In genomic region chr9:95404811-95405465, GRCm38 (mm10) we compare ENCODE assay signal across 7 mouse cellular contexts. TPM values are rescaled to one million over a fixed set of nuclear protein-coding genes. Genes with fewer than 3 reads are reported as not detected.
DNase-seq lines count a peak whose midpoint lies in the region; ATAC-seq and TF ChIP-seq lines count a peak whose summit lies in the region.

No protein-coding gene starts in this region.

- H3K4me1 ChIP-seq in neural tube, embryonic 11.5 days (ENCODE audit: control insufficient read depth, insufficient read depth, low read length) = peaks cover 6% of the 10 kb centered on the region; the same call in 1 of the 2 replicates
- peaks cover 2% of the 10 kb centered on the region; the same call in 1 of the 2 replicates for H3K4me1 ChIP-seq in cortical plate, adult 2 months (ENCODE audit: control insufficient read depth, insufficient read depth, low read length)
- peaks cover 31% of the 10 kb centered on the region for H3K4me1 ChIP-seq in hindbrain, embryonic 10.5 days (replicated peaks)
- H3K4me1 ChIP-seq in liver, embryonic 14.5 days (replicated peaks; ENCODE audit: control insufficient read depth in 2 of 2, insufficient read depth in 2 of 2, low read length in 1 of 2) = no peaks in the 10 kb centered on the region

- intact Hi-C loops in left cerebral cortex, postnatal 25 days (cut with DNase I) = loop anchor here (1.0 to 10.0 kb wide), 4 partner anchors 328 to 666 kb away; no protein-coding TSS in a partner anchor

- no peaks in the 10 kb centered on the region for H3K27me3 ChIP-seq in neural tube, embryonic 11.5 days (ENCODE audit: control insufficient read depth, insufficient read depth, low read length)
- H3K27me3 ChIP-seq in hindbrain, embryonic 10.5 days (ENCODE audit: insufficient read depth, poor library complexity, severe bottlenecking) = peaks cover 26% of the 10 kb centered on the region
- peaks cover 47% of the 10 kb centered on the region for H3K27me3 ChIP-seq in liver, embryonic 14.5 days (ENCODE audit: control insufficient read depth, insufficient read depth, low read length)

- H3K36me3 ChIP-seq in neural tube, embryonic 11.5 days (ENCODE audit: control insufficient read depth, insufficient read depth, low read length) = 0 out of 2 replicates have a peak, but pooled peaks cover 3% of the 10 kb centered on the region
- H3K36me3 ChIP-seq in hindbrain, embryonic 10.5 days = peaks cover 8% of the 10 kb centered on the region
- H3K36me3 ChIP-seq in liver, embryonic 14.5 days (replicated peaks; ENCODE audit: control insufficient read depth, insufficient read depth, low read depth) = no peaks in the 10 kb centered on the region

- ATAC-seq in neural tube, embryonic 11.5 days (ENCODE audit: insufficient read depth, low FRiP score, low TSS enrichment) = no peak
- ATAC-seq in liver, embryonic 14.5 days (ENCODE audit: insufficient read depth) = no peak

- no peak overlapping the region for H3K27ac ChIP-seq in neural tube, embryonic 11.5 days (ENCODE audit: low read depth, low read length)
- H3K27ac ChIP-seq in cortical plate, adult 2 months (ENCODE audit: insufficient read depth, low read length) = peak overlapping the region; percentile 4
- 0 out of 2 replicates have a peak overlapping the region, but pooled peaks have one; percentile 88 for H3K27ac ChIP-seq in hindbrain, embryonic 10.5 days
- no peak overlapping the region for H3K27ac ChIP-seq in liver, embryonic 14.5 days

- H3K4me3 ChIP-seq in neural tube, embryonic 11.5 days (ENCODE audit: low read depth, low read length) = peak overlapping the region; percentile 63
- H3K4me3 ChIP-seq in cortical plate, adult 2 months (ENCODE audit: insufficient read depth, low read length) = peak overlapping the region; percentile 92
- H3K4me3 ChIP-seq in hindbrain, embryonic 10.5 days = peak overlapping the region; percentile 78
- H3K4me3 ChIP-seq in liver, embryonic 14.5 days (ENCODE audit: insufficient read depth in 1 of 2, low read depth in 2 of 2, low read length in 2 of 2) = no peak overlapping the region

- no peak for TF ChIP-seq EP300 in liver, embryonic 14.5 days (IDR thresholded peaks at IDR 0.05; ENCODE audit: low read depth)

- no peak for TF ChIP-seq POLR2A in cortical plate, adult 2 months (IDR thresholded peaks at IDR 0.05; ENCODE audit: extremely low read depth, insufficient read depth, low read length)

- H3K4me2 ChIP-seq in neural tube, embryonic 11.5 days (ENCODE audit: low read depth) = peak overlapping the region; percentile 95
- H3K4me2 ChIP-seq in liver, embryonic 14.5 days (ENCODE audit: low read depth) = peak overlapping the region; percentile 58

- peak; percentile 19 for DNase-seq in neural tube, embryonic 11.5 days (ENCODE audit: low spot score)
- DNase-seq in neural tube, embryonic 10.5 days (ENCODE audit: extremely low spot score, low spot score) = no peak
- no peak for DNase-seq in hindbrain, embryonic 10.5 days (ENCODE audit: low spot score)
- no peak for DNase-seq in liver, embryonic 14.5 days (ENCODE audit: low read depth in 3 of 3, low spot score in 3 of 3)
- DNase-seq in testis, postnatal 10 days (ENCODE audit: low spot score) = peak; percentile 43
- no peak for DNase-seq in left cerebral cortex, postnatal 25 days (ENCODE audit: low spot score in 2 of 2)

- H3K9ac ChIP-seq in neural tube, embryonic 11.5 days (ENCODE audit: low read length) = peak overlapping the region; percentile 80
- H3K9ac ChIP-seq in liver, embryonic 14.5 days (replicated peaks) = no peak overlapping the region

- 70% methylated on average over 38 of the region's 38 CpGs for WGBS in neural tube, embryonic 11.5 days
- 78% methylated on average over 38 of the region's 38 CpGs for WGBS in hindbrain, embryonic 10.5 days
- WGBS in liver, embryonic 14.5 days (ENCODE audit: insufficient replicate concordance) = 66% methylated on average over 38 of the region's 38 CpGs

- no peaks in the 10 kb centered on the region for H3K9me3 ChIP-seq in neural tube, embryonic 11.5 days (ENCODE audit: control insufficient read depth, low read length)
- no peaks in the 10 kb centered on the region for H3K9me3 ChIP-seq in hindbrain, embryonic 10.5 days
- no peaks in the 10 kb centered on the region for H3K9me3 ChIP-seq in liver, embryonic 14.5 days (ENCODE audit: control insufficient read depth, low read length)

- TF ChIP-seq CTCF in cortical plate, adult 2 months (IDR thresholded peaks at IDR 0.05; ENCODE audit: extremely low read depth, insufficient read depth, low read length) = no peak
- no peak for TF ChIP-seq CTCF in liver, embryonic 14.5 days (IDR thresholded peaks at IDR 0.05; ENCODE audit: low read depth)

RNA-seq across cellular contexts. Expression of gene Chst2, which starts 1.6 kb away (rescaled TPM):
- 8.2 and 8.7 TPM in 2 replicates for polyA plus RNA-seq in neural tube, embryonic 11.5 days (2014; fragmentation: Nextera tagmentation; extraction: Ambion mirVana)
- polyA plus RNA-seq in cortical plate, adult 2 months (2012; rRNA removed) = 33.5 and 35.0 TPM in 2 replicates
- 3.4 and 4.9 TPM in 2 replicates for polyA plus RNA-seq in hindbrain, embryonic 10.5 days (2016; fragmentation: Nextera tagmentation; extraction: Ambion mirVana)
- polyA plus RNA-seq in liver, embryonic 14.5 days (2012; rRNA removed) = 0.21 and 0.24 TPM in 2 replicates
- polyA plus RNA-seq in liver, embryonic 14.5 days (2014; fragmentation: Nextera tagmentation; extraction: Ambion mirVana) = 0.24 and 0.36 TPM in 2 replicates
- 10 to 100 TPM; 74.8 to 79.6 TPM for total RNA-seq in left cerebral cortex, postnatal 25 days (2021)

Comparison
In these comparisons a context has a peak if more than half of its experiments do, and no peak if none do; other contexts are left out.
1. DNase-seq: peak in neural tube, embryonic 11.5 days (single experiment) and testis, postnatal 10 days (single experiment); none in neural tube, embryonic 10.5 days (single experiment), hindbrain, embryonic 10.5 days (single experiment), liver, embryonic 14.5 days (0 of 3) and left cerebral cortex, postnatal 25 days (0 of 2).
2. H3K27ac ChIP-seq: peak in cortical plate, adult 2 months (single experiment) and hindbrain, embryonic 10.5 days (single experiment); none in neural tube, embryonic 11.5 days (single experiment) and liver, embryonic 14.5 days (single experiment).
3. H3K4me3 ChIP-seq: peak in neural tube, embryonic 11.5 days (single experiment), cortical plate, adult 2 months (single experiment) and hindbrain, embryonic 10.5 days (single experiment); none in liver, embryonic 14.5 days (0 of 2).